Mouse (Mus musculus) myocyte (in vitro differentiated cells): ENCODE results near the gene Bmpr1a. TPM values are rescaled to one million over a fixed set of nuclear protein-coding genes. Genes with fewer than 3 reads are reported as not detected.
A peak's percentile ranks its signal among the peaks of the same experiment; 100 is the strongest.

Experiments used
- H3K27me3 ChIP-seq: one replicate; pipeline ENCODE4 v1.6.1; 2011; ENCODE audit not compliant: control insufficient read depth, insufficient read depth, insufficient read length
- H3K36me3 ChIP-seq: one replicate; pipeline ENCODE4 v1.6.1; 2011; ENCODE audit not compliant: control insufficient read depth, insufficient read depth
- H3K4me2 ChIP-seq: one replicate; pipeline ENCODE4 v1.6.1; 2011; ENCODE audit warnings: low read depth, control low read depth
- H3K4me3 ChIP-seq: one replicate; pipeline ENCODE4 v1.5.1; 2011; ENCODE audit warnings: mild to moderate bottlenecking, control low read depth, moderate library complexity
- H3K79me2 ChIP-seq: one replicate; pipeline ENCODE4 v1.6.1; 2011; ENCODE audit not compliant: control insufficient read depth, insufficient read depth
- H3ac ChIP-seq: one replicate; pipeline ENCODE4 v1.6.1; 2011; ENCODE audit not compliant: control insufficient read depth, insufficient read length
- CEBPB ChIP-seq: IDR thresholded peaks from 2 replicates; pipeline ENCODE4 v1.6.1; 2011; ENCODE audit warnings: mild to moderate bottlenecking, moderate library complexity; ENCODE audit not compliant: poor library complexity, insufficient read depth, severe bottlenecking
- E2F4 ChIP-seq: IDR thresholded peaks from one replicate; pipeline ENCODE4 v1.6.1; 2011; ENCODE audit warnings: mild to moderate bottlenecking, control low read depth, moderate library complexity; ENCODE audit not compliant: insufficient read depth
- MAX ChIP-seq: IDR thresholded peaks from one replicate; pipeline ENCODE4 v1.6.1; 2011; ENCODE audit warnings: low read depth, mild to moderate bottlenecking, control low read depth
- MYOD1 ChIP-seq, 3 experiments: IDR thresholded peaks; one replicate each; pipeline ENCODE4 v1.6.1; 2011; ENCODE audit warnings: control low read depth in 2 of 3, low read depth in 2 of 3, mild to moderate bottlenecking in 2 of 3, moderate library complexity in 1 of 3; ENCODE audit not compliant: insufficient read length in 2 of 3, control insufficient read depth in 1 of 3
- MYOG ChIP-seq, 3 experiments: IDR thresholded peaks; one replicate each; pipeline ENCODE4 v1.6.1; 2011; ENCODE audit warnings: control low read depth in 2 of 3, low read depth in 2 of 3, mild to moderate bottlenecking in 2 of 3; ENCODE audit not compliant: insufficient read length in 2 of 3, control insufficient read depth in 1 of 3, insufficient read depth in 1 of 3
- POLR2A ChIP-seq: IDR thresholded peaks from one replicate; pipeline ENCODE4 v1.6.1; 2011; ENCODE audit warnings: low read depth, mild to moderate bottlenecking, control low read depth, moderate library complexity; ENCODE audit not compliant: insufficient read length
- POLR2AphosphoS2 ChIP-seq: IDR thresholded peaks from one replicate; pipeline ENCODE4 v1.6.1; 2011; ENCODE audit warnings: low read depth, control low read depth; ENCODE audit not compliant: insufficient read length
- REST ChIP-seq: IDR thresholded peaks from one replicate; pipeline ENCODE4 v1.6.1; 2011; ENCODE audit warnings: mild to moderate bottlenecking, control low read depth, moderate library complexity; ENCODE audit not compliant: insufficient read depth, insufficient read length
- SRF ChIP-seq: IDR thresholded peaks from one replicate; pipeline ENCODE4 v1.6.1; 2011; ENCODE audit warnings: low read depth; ENCODE audit not compliant: control insufficient read depth, insufficient read length
- TCF12 ChIP-seq: IDR thresholded peaks from one replicate; pipeline ENCODE4 v1.6.1; 2011; ENCODE audit warnings: mild to moderate bottlenecking, control low read depth; ENCODE audit not compliant: poor library complexity, insufficient read depth, severe bottlenecking
- TCF3 ChIP-seq: IDR thresholded peaks from one replicate; pipeline ENCODE4 v1.6.1; 2011; ENCODE audit warnings: low read depth, control low read depth; ENCODE audit not compliant: insufficient read length
- USF1 ChIP-seq: IDR thresholded peaks from one replicate; pipeline ENCODE4 v1.6.1; 2011; ENCODE audit warnings: low read depth, mild to moderate bottlenecking, control low read depth, moderate library complexity
- polyA plus RNA-seq: library from polyadenylated mRNA; unstranded; fragments of >200 nt; fragmentation: generic; extraction: Trizol; gene quantifications from one replicate; pipeline ENCODE4 v1.2.1, GENCODE M21; 2012; ENCODE audit warnings: missing spikeins

Gene Bmpr1a
- polyA plus RNA-seq, 1 experiment = 10.5 TPM

- Histone ChIP-seq H3K4me2 (peak overlapping the region; percentile 90), H3K4me3 (peak overlapping the region; percentile 22), H3K27me3 (no peaks in the 10 kb centered on the region), H3K36me3 (no peaks in the 10 kb centered on the region), H3ac (peak overlapping the region; percentile 11), H3K79me2 (no peaks in the 10 kb centered on the region)
- TF ChIP-seq TCF12 (no peak), SRF (no peak), MYOD1 (IDR thresholded peaks at IDR 0.05; ENCODE audit: control insufficient read depth in 1 of 3, insufficient read length in 2 of 3, low read depth in 2 of 3) (peak in 1 of 3 experiments; percentile 7), TCF3 (no peak), MYOG (IDR thresholded peaks at IDR 0.05; ENCODE audit: control insufficient read depth in 1 of 3, insufficient read depth in 1 of 3, insufficient read length in 2 of 3, low read depth in 2 of 3) (peak in 1 of 3 experiments; percentile 56), MAX (no peak), E2F4 (no peak), REST (no peak), POLR2A (peak; percentile 68), USF1 (peak; percentile 67), POLR2AphosphoS2 (peak; percentile 57), CEBPB (no peak)
Observed at GRCm38 (mm10) chr14:34363490-34364253, 139.5 kb downstream of the Bmpr1a start.

- Histone ChIP-seq H3K79me2 (no peaks in the 10 kb centered on the region), H3K4me3 (peak overlapping the region; percentile 22), H3K27me3 (no peaks in the 10 kb centered on the region), H3ac (peak overlapping the region; percentile 11), H3K4me2 (peak overlapping the region; percentile 90), H3K36me3 (no peaks in the 10 kb centered on the region)
- TF ChIP-seq TCF3 (no peak), SRF (no peak), REST (no peak), MYOG (IDR thresholded peaks at IDR 0.05; ENCODE audit: control insufficient read depth in 1 of 3, insufficient read depth in 1 of 3, insufficient read length in 2 of 3, low read depth in 2 of 3) (no peak), TCF12 (no peak), USF1 (no peak), MAX (no peak), POLR2A (no peak), POLR2AphosphoS2 (no peak), CEBPB (no peak), MYOD1 (IDR thresholded peaks at IDR 0.05; ENCODE audit: control insufficient read depth in 1 of 3, insufficient read length in 2 of 3, low read depth in 2 of 3) (no peak)
Observed at GRCm38 (mm10) chr14:34362726-34363445, 140.3 kb downstream of the Bmpr1a start.

GRCm38 (mm10) chr14:34362135-34362534, 141.0 kb downstream of the Bmpr1a start:
- Histone ChIP-seq H3K4me3 (peak overlapping the region; percentile 22), H3K79me2 (no peaks in the 10 kb centered on the region), H3ac (no peak overlapping the region), H3K36me3 (no peaks in the 10 kb centered on the region), H3K4me2 (peak overlapping the region; percentile 90), H3K27me3 (no peaks in the 10 kb centered on the region)
- TF ChIP-seq MAX = no peak
- TF ChIP-seq E2F4 = no peak
- TF ChIP-seq TCF12 = no peak
- TF ChIP-seq POLR2AphosphoS2 = no peak

Other genes with a start within 250 kb of the Bmpr1a start
- gene Shld2, start 192.8 kb downstream of the Bmpr1a start, polyA plus RNA-seq = 2.6 TPM
- gene Glud1, start 192.6 kb downstream of the Bmpr1a start, polyA plus RNA-seq = 95.8 TPM
- not detected for gene Fam25c, start 147.9 kb downstream of the Bmpr1a start, polyA plus RNA-seq
- 1.3 TPM for gene Sncg, start 128.6 kb downstream of the Bmpr1a start, polyA plus RNA-seq
- 0.02 TPM for gene Mmrn2, start 127.9 kb downstream of the Bmpr1a start, polyA plus RNA-seq
- gene 9230112D13Rik, start 19.5 kb upstream of the Bmpr1a start, polyA plus RNA-seq = not detected
- 83.9 TPM for gene Ldb3, start 85.3 kb upstream of the Bmpr1a start, polyA plus RNA-seq
- 0.23 TPM for gene Opn4, start 96.8 kb upstream of the Bmpr1a start, polyA plus RNA-seq
- 12.1 TPM for gene Wapl, start 170.6 kb upstream of the Bmpr1a start, polyA plus RNA-seq